Mouse (Mus musculus): ENCODE results near the gene St3gal3. TPM values are rescaled to one million over a fixed set of nuclear protein-coding genes. Genes with fewer than 3 reads are reported as not detected.

The St3gal3 gene
- polyA plus RNA-seq, 1 experiment, result 36.9 TPM

- TF ChIP-seq CTCF (IDR thresholded peaks at IDR 0.05; ENCODE audit: borderline replicate concordance, extremely low read depth, insufficient read depth, insufficient read length) (no peak), POLR2A (IDR thresholded peaks at IDR 0.05; ENCODE audit: borderline replicate concordance, extremely low read depth, insufficient read depth, insufficient read length, poor library complexity, severe bottlenecking) (no peak)
These were observed 248.1 kb downstream of the St3gal3 start for GRCm38 (mm10) chr4:117886644-117887043.

DNA sequence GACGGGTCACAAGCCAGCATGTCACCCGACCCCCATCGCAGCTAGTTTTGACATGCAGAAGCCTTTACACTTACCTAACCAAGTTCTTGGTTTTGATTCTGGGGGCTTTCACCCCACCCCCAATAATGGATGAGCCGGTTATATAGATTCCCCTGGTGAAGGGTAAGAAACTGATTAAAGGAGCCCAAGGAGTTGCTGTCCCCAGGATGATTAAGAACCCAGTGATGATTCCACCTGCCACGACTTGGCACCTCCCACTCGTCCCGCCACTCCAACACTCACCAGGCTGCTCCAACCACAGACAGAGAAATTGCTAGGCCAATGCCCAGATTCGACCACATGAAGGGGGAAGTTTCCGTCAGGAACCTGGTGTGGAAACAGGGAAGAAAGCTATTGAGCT lies 248.7 kb downstream of the St3gal3 start:
- TF ChIP-seq POLR2A (IDR thresholded peaks at IDR 0.05; ENCODE audit: borderline replicate concordance, extremely low read depth, insufficient read depth, insufficient read length, poor library complexity, severe bottlenecking) (no peak), CTCF (IDR thresholded peaks at IDR 0.05; ENCODE audit: borderline replicate concordance, extremely low read depth, insufficient read depth, insufficient read length) (no peak)
- no peak for DNase-seq (ENCODE audit: low read depth)

More at GRCm38 (mm10) chr4:117886644-117887043, 248.1 kb downstream of the St3gal3 start:
- DNase-seq (ENCODE audit: low read depth), result no peak

DNA sequence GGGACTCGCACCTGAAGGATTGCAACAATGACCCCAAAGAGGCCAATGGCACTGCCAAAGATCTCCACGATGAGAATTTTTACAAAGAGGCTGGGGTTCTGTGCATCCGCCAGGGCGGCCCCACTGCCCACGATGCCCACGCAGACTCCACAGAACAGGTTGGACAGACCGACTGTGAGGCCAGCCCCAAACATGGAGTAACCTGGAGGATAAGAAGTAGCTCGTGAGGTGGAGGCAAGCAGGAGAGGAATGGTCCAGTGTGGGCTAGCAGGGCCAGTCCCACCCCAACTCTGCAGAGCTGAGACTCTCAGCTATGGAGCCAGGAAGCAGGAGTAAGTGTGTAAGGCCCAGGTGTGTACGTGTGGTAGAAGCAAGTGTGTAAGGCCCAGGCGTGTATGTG lies 249.6 kb downstream of the St3gal3 start:
- DNase-seq (ENCODE audit: low read depth), result no peak
- TF ChIP-seq POLR2A (IDR thresholded peaks at IDR 0.05; ENCODE audit: borderline replicate concordance, extremely low read depth, insufficient read depth, insufficient read length, poor library complexity, severe bottlenecking), result no peak
- no peak for TF ChIP-seq CTCF (IDR thresholded peaks at IDR 0.05; ENCODE audit: borderline replicate concordance, extremely low read depth, insufficient read depth, insufficient read length)

DNA sequence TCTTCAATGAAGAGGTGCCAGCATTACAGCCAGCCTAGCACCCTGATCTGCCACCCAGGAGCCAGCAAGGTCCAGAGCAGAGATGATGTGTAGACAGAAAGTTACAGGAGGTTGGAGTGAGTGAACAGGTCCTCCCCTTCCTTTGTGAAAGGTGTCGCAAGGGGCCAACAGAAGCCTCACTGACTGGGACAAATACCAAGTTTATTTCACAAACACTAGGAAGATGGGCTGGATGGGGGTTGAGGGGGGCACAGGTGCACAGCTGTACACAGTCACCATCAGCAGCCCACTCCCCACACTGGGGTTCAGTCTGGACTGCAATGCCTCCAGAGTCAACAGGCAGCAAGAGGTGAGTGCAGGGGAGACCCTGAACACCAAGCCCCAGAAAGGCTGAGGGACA lies 250.6 kb downstream of the St3gal3 start:
- no peak for TF ChIP-seq CTCF (IDR thresholded peaks at IDR 0.05; ENCODE audit: borderline replicate concordance, extremely low read depth, insufficient read depth, insufficient read length)
- TF ChIP-seq POLR2A (IDR thresholded peaks at IDR 0.05; ENCODE audit: borderline replicate concordance, extremely low read depth, insufficient read depth, insufficient read length, poor library complexity, severe bottlenecking), result no peak
- DNase-seq (ENCODE audit: low read depth), result no peak

- TF ChIP-seq CTCF (IDR thresholded peaks at IDR 0.05; ENCODE audit: borderline replicate concordance, extremely low read depth, insufficient read depth, insufficient read length) (0 out of 2 replicates have a peak, but pooled peaks have one; percentile 13), POLR2A (IDR thresholded peaks at IDR 0.05; ENCODE audit: borderline replicate concordance, extremely low read depth, insufficient read depth, insufficient read length, poor library complexity, severe bottlenecking) (peak; percentile 77)
- DNase-seq (ENCODE audit: low read depth), result peak; percentile 75
These were observed 251.7 kb downstream of the St3gal3 start, which contains the start of gene B4galt2 for GRCm38 (mm10) chr4:117882701-117883691. Gene B4galt2 (minus strand): TSS chr4:117883487.

Other genes with a start within 250 kb of the St3gal3 start
- 453 and 682 TPM in 2 replicates for gene Atp6v0b, start 247.6 kb downstream of the St3gal3 start, polyA plus RNA-seq (2012; rRNA removed)
- 22.7 and 36.5 TPM in 2 replicates for gene Dph2, start 242.9 kb downstream of the St3gal3 start, polyA plus RNA-seq (2012; rRNA removed)
- gene Ipo13, start 219.9 kb downstream of the St3gal3 start, polyA plus RNA-seq (2012; rRNA removed), result 116 and 126 TPM in 2 replicates
- gene Artn, start 205.2 kb downstream of the St3gal3 start, polyA plus RNA-seq (2012; rRNA removed), result 0.40 and 0.59 TPM in 2 replicates
- gene Kdm4a, start 45.1 kb upstream of the St3gal3 start, polyA plus RNA-seq (2012; rRNA removed), result 100 and 109 TPM in 2 replicates
- gene Ptprf, start 156.5 kb upstream of the St3gal3 start, polyA plus RNA-seq (2012; rRNA removed), result 99.7 and 154 TPM in 2 replicates

Data from brain, embryonic 14.5 days (tissue).